Mouse (Mus musculus): ENCODE measurements around the gene Ift27.

DNA sequence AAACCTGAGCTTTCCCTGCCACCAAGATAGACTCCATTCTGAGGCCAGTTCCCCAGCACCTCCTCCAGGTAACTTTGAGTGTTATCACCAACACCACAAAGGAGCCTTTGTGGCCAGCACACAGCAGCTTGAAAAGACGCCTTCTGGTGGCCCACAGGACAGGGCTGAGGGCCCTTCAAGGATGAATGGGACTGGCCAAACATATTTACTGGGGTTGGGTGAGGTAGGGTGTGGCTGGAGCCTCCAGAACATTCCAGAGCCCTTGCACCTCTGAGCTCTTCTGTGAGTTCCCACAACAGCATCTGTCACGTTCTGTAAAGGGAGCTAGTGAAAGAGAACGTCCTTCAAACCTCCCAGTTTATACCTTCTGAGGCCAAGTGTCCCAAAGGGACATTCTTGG lies 5.9 kb upstream of the Ift27 start:
- no peak for TF ChIP-seq CTCF (IDR thresholded peaks at IDR 0.05; ENCODE audit: extremely low read depth, insufficient read length, insufficient replicate concordance, low read depth, low read length)
- no peak for TF ChIP-seq POLR2A (IDR thresholded peaks at IDR 0.05; ENCODE audit: low read depth, low read length)
